Mouse (Mus musculus) cerebellum, postnatal 4 days (tissue): Measurements from ENCODE around the gene Vps26a.

Source experiments
- DNase-seq, 2 experiments: peaks; one replicate each; pipeline ENCODE4 v3.0.0; 2022; ENCODE audit warnings: low spot score in 2 of 2, mixed read lengths in 1 of 2

Vps26a gene

GRCm38 (mm10) chr10:62486618-62487415 lies at the start of gene Vps26a:
TSS of gene Vps26a (minus strand) at chr10:62486805.
- peak; percentile 95 to 98 for DNase-seq

GRCm38 (mm10) chr10:62534509-62534908 lies 47.9 kb upstream of the Vps26a start:
- DNase-seq, result no peak

- DNase-seq, result no peak
Measured at GRCm38 (mm10) chr10:62532832-62533231, 46.2 kb upstream of the Vps26a start.

- no peak for DNase-seq
Measured at GRCm38 (mm10) chr10:62530183-62530582, 43.6 kb upstream of the Vps26a start.

GRCm38 (mm10) chr10:62527351-62527750 lies 40.7 kb upstream of the Vps26a start, which contains the start of gene Srgn:
TSS of gene Srgn (minus strand) at chr10:62527451.
- DNase-seq, result no peak

- DNase-seq, result no peak
Measured at GRCm38 (mm10) chr10:62522346-62522950, 35.8 kb upstream of the Vps26a start.

GRCm38 (mm10) chr10:62521763-62522162 lies 35.2 kb upstream of the Vps26a start:
- DNase-seq, result no peak

- DNase-seq, result no peak
Measured at GRCm38 (mm10) chr10:62520911-62521310, 34.3 kb upstream of the Vps26a start.

GRCm38 (mm10) chr10:62517511-62517910 lies 30.9 kb upstream of the Vps26a start:
- DNase-seq, result no peak

- DNase-seq, result no peak
Measured at GRCm38 (mm10) chr10:62512855-62513254, 26.2 kb upstream of the Vps26a start.

- DNase-seq, result no peak
Measured at GRCm38 (mm10) chr10:62511528-62511927, 24.9 kb upstream of the Vps26a start.

- no peak for DNase-seq
Measured at GRCm38 (mm10) chr10:62509032-62509656, 22.5 kb upstream of the Vps26a start.

- DNase-seq, result no peak
Measured at GRCm38 (mm10) chr10:62508459-62508858, 21.9 kb upstream of the Vps26a start.

GRCm38 (mm10) chr10:62507591-62508308 lies 21.1 kb upstream of the Vps26a start:
- no peak for DNase-seq

GRCm38 (mm10) chr10:62507071-62507470 lies 20.5 kb upstream of the Vps26a start:
- DNase-seq, result no peak

- DNase-seq, result no peak
Measured at GRCm38 (mm10) chr10:62506019-62506556, 19.5 kb upstream of the Vps26a start.

- no peak for DNase-seq
Measured at GRCm38 (mm10) chr10:62505224-62505983, 18.8 kb upstream of the Vps26a start.

GRCm38 (mm10) chr10:62503836-62504628 lies 17.4 kb upstream of the Vps26a start:
- DNase-seq, result no peak

GRCm38 (mm10) chr10:62503353-62503752 lies 16.7 kb upstream of the Vps26a start:
- no peak for DNase-seq

- no peak for DNase-seq
Measured at GRCm38 (mm10) chr10:62501951-62502350, 15.3 kb upstream of the Vps26a start.
